Mouse (Mus musculus) cortical plate, adult 2 months (tissue): ENCODE data around the gene Myo16. TPM values are rescaled to one million over a fixed set of nuclear protein-coding genes. Genes with fewer than 3 reads are reported as not detected.

Experiments used
- H3K27ac ChIP-seq: fragments of 200-500 bp; 2 replicates; pipeline ENCODE4 v1.5.1; 2012; ENCODE audit warnings: low read length, control low read depth, inconsistent platforms; ENCODE audit not compliant: insufficient read depth
- H3K4me1 ChIP-seq: fragments of 200-500 bp; 2 replicates; pipeline ENCODE4 v1.6.1; 2011; ENCODE audit warnings: low read length; ENCODE audit not compliant: control insufficient read depth, insufficient read depth
- H3K4me3 ChIP-seq: fragments of 200-500 bp; 2 replicates; pipeline ENCODE4 v1.5.1; 2011; ENCODE audit warnings: mild to moderate bottlenecking, low read length, control low read depth; ENCODE audit not compliant: insufficient read depth
- CTCF ChIP-seq: fragments of 200-500 bp; IDR thresholded peaks from 2 replicates; pipeline ENCODE4 v1.5.1; 2011; ENCODE audit warnings: mild to moderate bottlenecking, control low read depth, low read length; ENCODE audit not compliant: insufficient read depth; ENCODE audit errors: extremely low read depth
- POLR2A ChIP-seq: fragments of 200-500 bp; IDR thresholded peaks from 2 replicates; pipeline ENCODE4 v1.6.1; 2011; ENCODE audit warnings: mild to moderate bottlenecking, low read length, control low read depth; ENCODE audit not compliant: insufficient read depth; ENCODE audit errors: extremely low read depth
- polyA plus RNA-seq: library from polyadenylated mRNA; depleted of rRNA; stranded (reverse); fragments of >200 nt; gene quantifications from 2 replicates; pipeline ENCODE4 v1.2.3, GENCODE M21; 2012

Myo16 gene
- polyA plus RNA-seq, 1 experiment, result 11.3 TPM

DNA sequence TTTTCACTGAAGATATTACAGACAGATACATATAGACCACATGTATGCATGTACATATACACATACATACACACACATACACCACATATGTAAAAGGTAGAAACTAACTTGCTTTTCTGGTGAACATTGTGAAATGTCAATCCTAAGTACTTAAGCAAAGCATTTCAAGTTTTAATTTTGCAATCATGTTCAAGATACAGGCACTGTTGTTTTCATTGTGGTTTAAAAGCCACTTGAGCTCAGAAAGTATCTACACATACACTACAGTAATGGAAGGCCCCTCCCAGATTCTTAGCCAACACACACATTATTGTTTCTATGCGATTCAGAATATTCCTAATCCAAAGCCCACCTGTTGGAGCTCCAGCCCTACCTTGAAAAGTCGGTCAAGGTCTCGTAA is 348.0 kb downstream of the Myo16 start:
- no peak overlapping the region for H3K27ac ChIP-seq
- no peaks in the 10 kb centered on the region for H3K4me1 ChIP-seq
- no peak for TF ChIP-seq POLR2A
- no peak for TF ChIP-seq CTCF
- no peak overlapping the region for H3K4me3 ChIP-seq

DNA sequence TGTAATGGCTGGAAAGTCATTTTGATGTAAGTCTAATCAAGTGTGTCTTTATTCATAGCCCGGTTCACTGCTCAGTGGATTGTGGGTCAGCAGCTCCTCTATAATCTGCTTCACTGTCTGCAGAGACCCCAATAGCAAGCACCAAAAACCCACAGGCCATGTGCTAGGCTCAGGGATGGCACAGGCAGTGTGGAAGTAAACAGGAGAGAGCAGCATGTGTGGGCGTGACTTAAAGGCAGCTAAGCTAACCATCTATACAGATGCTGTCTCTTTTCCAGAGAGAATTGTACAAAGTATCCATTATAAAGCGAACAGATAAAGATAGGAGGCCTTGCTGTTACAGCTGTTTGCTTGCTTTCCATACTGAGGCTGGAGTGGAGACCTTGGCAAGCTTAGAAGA is 358.4 kb downstream of the Myo16 start:
- Histone ChIP-seq H3K4me3 (no peak overlapping the region), H3K27ac (no peak overlapping the region), H3K4me1 (peaks cover 1% of the 10 kb centered on the region; the same call in 1 of the 2 replicates)
- no peak for TF ChIP-seq CTCF
- no peak for TF ChIP-seq POLR2A

DNA sequence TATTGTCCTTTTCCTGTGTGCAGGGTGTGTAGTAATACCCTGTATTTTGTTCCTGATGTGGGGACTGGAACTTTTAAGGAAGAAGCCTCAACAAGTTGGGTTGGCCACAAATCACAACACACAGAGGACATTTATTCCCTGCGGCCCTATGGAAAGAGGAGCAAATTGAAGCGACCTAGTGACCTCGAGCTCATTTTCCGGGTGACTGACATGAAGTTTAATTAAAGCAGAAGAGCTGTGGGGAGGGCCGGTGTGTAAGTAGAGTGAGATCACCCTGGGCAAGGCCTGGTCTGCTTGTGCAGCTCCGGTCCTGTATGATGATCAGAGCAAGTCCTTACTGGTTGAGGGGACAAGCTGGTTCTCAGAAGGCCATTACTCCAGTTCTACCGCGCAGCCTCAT is 363.7 kb downstream of the Myo16 start:
- Histone ChIP-seq H3K4me1 (no peaks in the 10 kb centered on the region), H3K4me3 (no peak overlapping the region), H3K27ac (no peak overlapping the region)
- TF ChIP-seq CTCF, result no peak
- TF ChIP-seq POLR2A, result no peak

DNA sequence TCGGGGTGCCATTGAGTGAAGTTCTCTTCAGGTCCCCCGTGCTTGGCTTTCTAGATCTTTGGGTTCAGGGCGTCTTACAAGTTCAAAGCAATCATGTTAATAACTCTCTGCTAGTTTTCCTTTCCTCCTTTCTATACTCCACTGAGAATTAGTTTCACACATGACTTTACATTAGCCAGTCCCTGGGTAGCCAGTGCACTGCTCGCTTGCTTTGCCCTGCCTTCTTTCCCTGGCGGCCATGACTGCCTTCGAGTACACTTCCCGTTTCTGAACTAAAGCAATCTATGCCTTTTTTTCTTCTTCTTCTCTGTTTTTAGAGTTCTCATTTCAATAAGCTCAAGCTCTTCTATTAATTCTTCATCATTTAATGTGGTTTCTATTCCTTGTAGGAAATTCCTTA is 365.6 kb downstream of the Myo16 start:
- H3K27ac ChIP-seq, result no peak overlapping the region
- H3K4me3 ChIP-seq, result no peak overlapping the region
- H3K4me1 ChIP-seq, result no peaks in the 10 kb centered on the region; the same call in 1 of the 2 replicates
- TF ChIP-seq CTCF (no peak), POLR2A (no peak)

DNA sequence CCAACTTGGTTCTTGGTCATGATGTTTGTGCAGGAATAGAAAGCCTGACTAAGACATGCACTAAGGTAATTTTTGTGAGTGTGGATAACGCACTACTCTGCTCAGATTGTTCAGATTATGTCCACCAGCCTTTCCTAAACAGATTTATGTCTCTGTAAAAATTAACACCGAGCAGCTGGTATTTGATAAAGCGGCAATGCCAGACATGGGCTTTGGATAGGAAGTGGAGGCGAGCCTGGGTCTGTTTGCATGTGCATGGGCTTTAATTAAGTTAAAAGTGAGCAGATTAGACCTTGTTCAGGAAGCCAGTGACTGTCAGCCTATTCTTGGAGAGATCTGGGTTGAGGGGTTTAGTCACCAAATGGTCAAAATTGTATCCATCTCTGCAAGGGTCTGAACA is 367.8 kb downstream of the Myo16 start:
- TF ChIP-seq POLR2A (no peak), CTCF (no peak)
- H3K4me3 ChIP-seq, result no peak overlapping the region
- H3K27ac ChIP-seq, result no peak overlapping the region
- H3K4me1 ChIP-seq, result peaks cover 3% of the 10 kb centered on the region

DNA sequence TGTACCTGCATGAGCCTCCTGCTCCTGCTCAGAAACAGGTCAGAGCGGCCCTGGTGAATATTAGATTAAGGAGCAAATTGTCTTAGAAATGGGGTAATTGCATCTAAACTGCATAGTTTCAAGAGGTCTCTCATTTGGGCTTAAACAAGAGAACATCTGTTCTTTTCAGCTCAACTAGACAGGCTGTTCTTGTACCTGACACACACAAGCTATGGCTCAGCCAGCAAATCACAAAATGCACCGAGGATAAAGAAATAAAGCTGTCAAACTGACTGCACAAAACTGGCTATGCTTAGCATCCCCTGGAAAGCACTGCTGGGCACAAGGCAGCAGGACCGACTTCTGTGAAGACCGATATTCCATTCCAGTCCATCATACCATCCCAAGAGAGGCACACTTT is 372.0 kb downstream of the Myo16 start:
- H3K27ac ChIP-seq, result no peak overlapping the region
- peaks cover 6% of the 10 kb centered on the region for H3K4me1 ChIP-seq
- H3K4me3 ChIP-seq, result no peak overlapping the region
- TF ChIP-seq CTCF (no peak), POLR2A (no peak)

DNA sequence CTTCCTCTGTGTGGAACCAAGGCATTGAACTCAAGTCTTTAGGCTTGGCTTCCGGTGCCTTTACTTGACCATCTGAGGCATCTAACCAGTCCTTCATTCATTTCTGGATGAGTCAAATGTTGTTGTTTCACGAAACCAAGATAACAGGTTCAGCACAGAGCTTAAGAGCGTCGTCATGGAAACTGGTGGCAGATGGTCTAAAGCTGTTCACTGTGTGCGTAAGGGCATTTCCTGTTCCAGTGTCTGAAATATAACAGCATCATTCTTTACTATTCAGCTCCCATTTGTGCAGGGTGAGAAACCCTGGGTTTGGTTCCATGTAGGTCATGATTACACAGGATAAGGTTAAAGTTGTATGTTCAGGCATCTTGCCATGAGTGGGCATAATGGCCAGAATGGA is 372.9 kb downstream of the Myo16 start:
- TF ChIP-seq POLR2A (no peak), CTCF (no peak)
- Histone ChIP-seq H3K4me3 (no peak overlapping the region), H3K4me1 (peaks cover 6% of the 10 kb centered on the region), H3K27ac (no peak overlapping the region)

DNA sequence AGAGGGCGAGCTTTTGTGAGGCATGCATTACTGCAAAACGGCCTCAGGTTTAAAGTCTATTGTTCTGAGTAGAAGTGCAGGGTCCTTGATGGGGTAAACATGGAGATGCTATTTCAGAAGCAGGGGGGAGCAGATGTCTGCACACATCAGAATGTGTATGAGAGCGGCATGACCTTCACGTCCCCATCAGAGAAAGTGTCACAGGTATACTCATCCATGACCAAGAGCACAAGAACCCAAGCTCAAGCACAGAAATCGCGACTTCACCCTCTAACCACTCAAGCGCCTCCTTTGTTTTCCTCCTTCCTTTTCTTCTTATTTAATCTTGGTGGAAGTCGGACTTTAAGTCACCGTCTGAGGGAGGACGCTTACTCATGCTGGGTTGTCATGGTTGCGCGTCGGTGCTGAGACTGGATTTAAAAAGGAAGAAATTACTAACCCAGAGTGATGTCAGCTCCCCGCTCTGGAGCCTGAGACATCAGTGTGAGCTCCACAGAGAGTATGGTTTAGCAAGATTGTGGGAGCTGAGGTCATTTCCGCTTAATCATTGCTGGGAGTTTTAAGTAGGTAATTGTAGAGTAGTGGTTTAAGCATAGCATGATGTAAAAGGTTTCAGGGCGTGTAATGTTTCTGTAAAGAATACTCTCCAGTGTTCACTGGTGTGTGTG is 381.0 kb downstream of the Myo16 start:
- H3K4me3 ChIP-seq, result no peak overlapping the region
- TF ChIP-seq CTCF (no peak), POLR2A (no peak)
- peaks cover 10% of the 10 kb centered on the region for H3K4me1 ChIP-seq
- H3K27ac ChIP-seq, result no peak overlapping the region

DNA sequence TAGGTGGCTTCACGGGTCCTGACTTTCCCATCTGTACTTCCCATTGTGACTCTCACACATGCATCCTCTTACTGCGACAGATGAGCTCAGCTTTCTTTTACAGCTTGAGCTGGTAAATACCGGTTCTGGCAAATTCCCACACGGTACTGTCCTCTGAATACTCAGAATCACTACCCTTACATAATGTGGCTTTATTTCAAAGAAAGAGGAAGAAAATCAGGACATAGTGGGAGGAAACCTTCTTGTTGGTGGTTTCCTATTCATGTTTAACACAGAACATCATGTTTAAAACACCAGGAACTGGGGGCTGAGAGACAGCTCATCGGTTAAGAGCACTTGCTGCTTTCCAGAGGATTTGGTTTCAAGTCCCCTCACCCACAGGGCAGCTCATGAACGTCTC is 384.6 kb downstream of the Myo16 start:
- H3K27ac ChIP-seq, result no peak overlapping the region
- TF ChIP-seq CTCF (no peak), POLR2A (no peak)
- H3K4me3 ChIP-seq, result no peak overlapping the region

DNA sequence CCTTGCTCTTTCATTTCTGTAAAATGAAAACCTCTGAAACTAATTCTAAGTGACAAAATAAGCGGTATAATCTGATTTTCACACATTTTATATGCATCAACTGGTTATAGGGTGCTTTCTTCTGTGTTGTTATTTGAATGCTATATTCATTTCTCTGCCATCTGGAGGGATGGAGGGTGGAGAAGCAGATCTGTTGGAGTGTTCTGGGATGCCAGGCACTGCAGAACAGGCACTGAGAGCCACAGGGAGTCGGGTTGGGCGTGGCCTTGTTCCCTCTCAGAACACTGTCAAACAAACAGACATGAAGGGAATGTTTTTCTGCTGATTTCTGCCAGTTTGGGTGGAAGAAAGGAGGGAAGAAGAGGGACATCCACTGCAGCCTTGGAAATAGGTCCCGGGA is 386.0 kb downstream of the Myo16 start:
- Histone ChIP-seq H3K27ac (no peak overlapping the region), H3K4me1 (peaks cover 6% of the 10 kb centered on the region), H3K4me3 (no peak overlapping the region)
- no peak for TF ChIP-seq CTCF
- no peak for TF ChIP-seq POLR2A

More for the DNA sequence above, 384.6 kb downstream of the Myo16 start:
- H3K4me1 ChIP-seq, result peaks cover 10% of the 10 kb centered on the region
